Mouse (Mus musculus) kidney, postnatal 10 days (tissue): ENCODE measurements around the gene Gp1bb.

Source experiments
- DNase-seq: peaks from one replicate; pipeline ENCODE4 v3.0.0; 2021; ENCODE audit warnings: mixed read lengths

The Gp1bb gene

GRCm38 (mm10) chr16:18628206-18628947, 6.2 kb upstream of the Gp1bb start:
- peak; percentile 6 for DNase-seq

DNA sequence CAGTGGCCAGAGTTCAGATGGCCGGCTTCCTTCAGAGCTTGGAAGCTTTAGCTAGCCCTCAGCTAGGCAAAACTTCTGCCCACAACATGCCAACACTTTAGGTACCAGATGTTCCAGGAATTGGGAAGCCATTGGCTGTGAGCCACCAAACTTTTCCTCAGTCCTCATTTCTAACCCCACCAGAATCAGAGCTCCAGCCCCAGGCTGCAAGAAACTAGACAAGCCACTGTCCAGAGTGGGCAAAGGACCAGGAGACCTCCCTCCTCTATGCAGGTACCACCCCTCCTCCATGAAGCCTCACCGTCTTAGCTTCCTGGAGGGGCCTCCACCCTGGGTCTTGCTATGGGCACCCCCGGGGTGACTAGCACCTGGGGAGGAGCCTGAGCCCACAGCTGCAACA, 5.0 kb upstream of the Gp1bb start:
- DNase-seq, result no peak

DNA sequence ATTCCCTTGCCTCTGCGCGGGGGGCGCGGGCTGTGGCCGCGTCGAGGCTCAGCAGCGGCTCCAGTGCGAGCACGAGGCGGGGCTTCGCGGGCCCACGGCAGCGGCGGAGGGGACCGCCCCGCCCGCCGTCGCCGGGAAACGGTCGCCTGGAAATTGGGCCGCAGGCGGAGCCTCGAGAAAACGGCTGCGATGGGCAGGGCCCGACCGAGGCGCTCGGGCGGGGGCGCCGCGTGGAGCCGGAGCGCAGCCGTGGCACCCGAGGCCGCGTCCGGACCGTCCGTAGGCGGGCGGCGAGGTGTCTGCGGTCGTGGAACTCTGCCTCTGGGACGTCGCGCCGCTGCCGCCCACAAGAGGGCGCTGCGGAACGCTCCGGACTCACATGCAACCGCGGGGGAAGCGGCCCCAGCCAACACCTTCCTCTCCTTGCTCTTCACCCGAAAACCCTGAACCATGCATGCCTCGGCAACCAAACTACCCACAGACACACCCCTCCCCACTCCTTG, 4.2 kb upstream of the Gp1bb start, which contains the start of gene Gm49601:
Gene Gm49601 (minus strand): TSS at position 52 of the 503 bp plus-strand sequence.
- peak; percentile 88 for DNase-seq

DNA sequence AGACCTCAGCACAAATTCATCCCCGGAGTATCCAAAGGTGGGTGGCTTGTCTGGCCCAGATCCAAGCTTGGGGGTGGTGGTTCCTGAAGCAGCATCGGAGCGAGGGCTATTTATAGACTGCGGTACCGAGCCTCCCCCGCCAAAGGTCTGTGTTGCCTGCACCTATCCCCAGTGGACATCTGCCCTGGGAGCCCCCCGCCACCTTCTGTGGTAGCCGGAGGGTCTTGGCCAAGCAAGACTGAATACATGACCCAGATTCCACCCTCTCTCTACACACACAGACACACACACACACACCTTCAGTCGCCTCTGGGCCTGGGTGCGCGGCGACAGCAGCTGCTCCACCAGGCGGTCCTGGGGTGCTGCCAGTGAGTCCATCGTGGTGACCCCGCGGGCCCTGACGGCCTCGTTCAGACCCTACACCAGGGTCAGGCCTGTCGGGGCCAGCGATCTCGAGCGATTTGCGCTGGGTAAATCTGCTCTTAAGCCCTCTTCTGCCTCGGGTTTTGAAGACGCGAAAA, 3.6 kb upstream of the Gp1bb start:
- no peak for DNase-seq

- no peak for DNase-seq
These were observed 2.9 kb upstream of the Gp1bb start for GRCm38 (mm10) chr16:18625097-18625496.

GRCm38 (mm10) chr16:18624641-18625040, 2.4 kb upstream of the Gp1bb start:
- no peak for DNase-seq

DNA sequence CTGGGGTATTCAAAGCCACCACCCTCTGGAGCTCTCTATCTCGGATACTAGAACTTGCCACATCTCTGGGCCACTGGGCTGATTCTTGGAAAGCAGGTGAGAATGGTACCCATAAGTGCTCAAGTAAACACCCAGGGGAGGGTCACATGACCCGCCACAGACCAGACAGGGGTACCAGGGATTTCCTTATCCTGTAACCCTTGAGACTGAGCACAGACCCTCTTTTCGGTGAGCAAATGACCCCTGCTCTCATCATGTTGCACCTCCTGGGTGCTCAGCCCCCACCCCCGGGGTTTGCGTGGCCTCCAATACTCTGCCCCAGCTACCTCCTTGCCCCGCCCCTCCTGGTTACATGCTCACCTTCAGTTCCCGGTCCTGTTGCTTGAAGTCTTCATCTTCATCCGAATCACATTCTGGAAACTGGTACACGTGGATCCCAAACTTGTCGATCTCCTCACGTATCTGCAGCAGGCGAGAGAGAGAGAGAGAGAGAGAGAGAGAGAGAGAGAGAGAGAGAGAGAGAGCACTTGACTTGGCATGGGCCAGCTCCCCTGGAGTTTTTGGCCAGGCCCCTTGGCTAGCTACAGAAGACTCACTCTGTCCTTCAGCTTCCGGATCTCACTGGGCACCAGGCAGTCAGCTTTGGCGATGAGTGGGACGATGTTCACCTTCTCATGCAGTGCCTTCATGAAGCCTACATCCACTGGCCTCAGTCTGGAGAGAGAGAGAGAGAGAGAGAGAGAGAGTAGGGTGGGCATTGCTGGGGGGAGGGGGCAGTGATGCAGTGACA, 1.7 kb upstream of the Gp1bb start:
- no peak for DNase-seq

- DNase-seq, result no peak
These were observed 930 bp upstream of the Gp1bb start for GRCm38 (mm10) chr16:18622916-18623750.

GRCm38 (mm10) chr16:18621362-18622001, 721 bp downstream of the Gp1bb start:
- no peak for DNase-seq

DNA sequence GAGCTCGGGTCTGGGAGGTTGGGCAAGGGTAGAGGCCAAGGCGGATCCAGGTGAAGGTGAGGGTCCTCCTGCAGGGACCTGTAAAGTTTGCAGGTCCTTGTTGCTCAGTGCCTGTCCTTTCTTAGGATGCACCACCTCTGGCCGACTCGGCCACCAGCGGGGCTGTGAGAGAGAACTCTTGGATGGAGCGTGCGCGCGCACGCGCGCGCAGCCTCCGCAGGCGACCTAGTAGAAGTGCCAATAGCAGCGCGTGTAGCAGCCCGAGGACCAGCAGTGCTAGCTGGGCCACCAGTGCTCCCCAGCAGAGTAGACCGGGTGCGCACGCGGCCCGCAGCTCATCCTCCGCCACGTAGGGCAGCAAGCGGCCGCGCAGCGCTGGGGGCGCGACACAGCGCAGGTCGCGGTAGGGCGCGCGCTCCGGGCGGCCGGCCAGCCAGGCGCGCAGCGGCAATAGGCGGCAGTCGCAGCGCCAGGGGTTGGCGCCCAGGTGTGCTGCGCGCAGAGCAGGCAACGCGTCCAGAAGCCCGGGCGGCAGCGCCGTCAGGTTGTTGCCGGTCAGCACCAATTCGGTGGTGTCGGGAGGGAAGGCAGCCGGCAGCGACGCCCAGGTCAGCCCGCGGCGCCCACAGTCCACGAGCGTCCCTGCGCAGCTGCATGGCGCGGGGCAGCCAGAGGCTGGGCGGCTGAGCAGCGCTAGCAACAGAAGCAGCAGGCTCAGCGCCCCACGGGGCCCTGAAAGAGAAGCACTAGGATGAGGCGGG, 1.4 kb downstream of the Gp1bb start:
- peak; percentile 53 for DNase-seq

- no peak for DNase-seq
These were observed 2.0 kb downstream of the Gp1bb start for GRCm38 (mm10) chr16:18620201-18620600.

DNA sequence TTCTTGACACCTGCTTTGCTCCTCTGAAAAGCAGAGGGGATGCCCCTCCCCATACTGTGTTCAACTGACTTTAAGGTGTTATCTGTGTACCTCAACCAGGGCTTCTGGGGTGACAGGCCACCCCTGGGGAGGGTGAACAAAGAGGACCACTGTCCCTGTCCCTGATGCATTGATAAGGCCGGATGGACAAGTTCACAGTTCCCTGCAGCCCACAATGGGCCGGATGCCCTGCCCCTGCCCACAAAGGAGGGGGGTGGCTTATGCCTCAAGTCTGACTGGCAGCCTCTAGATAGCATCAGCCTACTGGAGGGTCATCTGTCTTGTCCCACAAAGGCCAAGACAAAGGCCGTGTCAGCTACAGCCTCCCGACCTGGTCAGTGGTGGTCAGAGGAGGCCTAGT, 3.1 kb downstream of the Gp1bb start:
- no peak for DNase-seq

DNA sequence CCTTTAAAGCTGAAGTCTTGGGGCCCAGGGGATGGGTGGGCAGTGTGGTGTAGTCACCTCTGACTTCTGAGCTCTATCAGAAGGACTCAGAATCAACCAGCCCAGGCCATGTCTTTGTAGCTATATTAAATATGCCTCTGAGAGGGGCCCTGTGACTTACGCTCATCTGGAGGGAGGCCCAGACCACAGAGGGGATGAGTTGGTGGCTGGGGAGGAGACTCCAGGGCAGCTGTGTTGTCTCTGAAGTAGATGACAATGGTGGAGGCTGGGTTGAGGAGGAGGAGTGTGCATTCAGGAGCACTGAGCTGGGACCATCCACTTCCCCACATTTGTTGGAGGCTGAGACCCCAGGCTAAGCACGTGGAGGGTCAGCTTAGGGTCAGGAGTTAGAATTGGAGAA, 3.9 kb downstream of the Gp1bb start:
- peak; percentile 54 for DNase-seq

DNA sequence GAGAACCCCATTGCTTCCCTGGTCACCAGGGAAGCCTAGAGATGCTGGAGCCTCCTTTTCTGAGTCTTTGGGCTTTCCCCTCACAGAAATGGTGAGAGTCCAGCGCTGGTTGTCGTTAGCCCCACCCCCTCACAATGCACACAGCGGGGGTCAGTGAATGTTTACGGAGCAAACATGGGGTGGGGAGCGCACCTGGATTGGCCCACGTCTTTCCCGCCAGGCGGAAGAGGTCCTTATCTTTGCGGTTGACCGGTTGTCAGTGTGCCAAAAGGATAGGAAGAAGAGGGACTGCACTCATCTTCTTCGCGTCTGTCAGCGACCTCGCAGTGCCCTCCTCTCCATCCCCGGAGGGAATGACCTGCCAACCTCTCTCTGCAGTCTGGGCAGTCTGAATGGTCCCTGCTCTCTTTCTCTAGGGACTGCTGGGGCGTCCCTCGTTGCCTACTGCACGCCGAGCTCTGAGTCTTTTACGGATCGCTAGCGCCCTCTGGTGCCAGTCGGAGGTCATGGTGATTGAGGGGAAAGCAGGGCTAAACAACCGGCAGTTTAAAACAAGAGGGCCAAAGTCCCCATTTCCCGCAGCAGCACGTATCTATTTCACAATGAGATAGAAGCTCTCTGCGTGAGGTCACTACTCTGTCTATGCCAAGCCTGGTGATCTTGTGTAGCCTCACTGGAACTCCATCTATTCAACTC, 4.7 kb downstream of the Gp1bb start:
- peak; percentile 92 for DNase-seq

GRCm38 (mm10) chr16:18613301-18613700, 8.9 kb downstream of the Gp1bb start:
- DNase-seq, result no peak

DNA sequence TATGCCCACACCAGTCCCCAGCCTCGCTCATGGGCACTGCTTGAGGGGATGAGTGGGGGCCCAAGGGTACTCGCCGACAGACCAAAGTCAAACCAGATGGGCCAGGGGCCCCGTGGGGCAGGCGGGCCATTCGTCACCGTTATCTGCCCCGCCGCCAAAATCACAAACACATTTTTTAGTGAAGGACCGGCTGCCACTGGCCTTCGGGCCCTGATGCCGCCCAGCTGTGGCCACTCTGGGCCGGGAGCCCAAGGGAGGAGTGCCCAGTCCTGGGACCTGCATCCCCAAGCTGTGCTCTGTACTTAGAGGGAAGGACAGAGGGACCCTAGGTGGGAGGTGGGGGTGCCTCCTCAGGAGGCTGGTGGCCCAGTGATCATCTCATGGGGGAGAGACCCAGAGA, 10.5 kb downstream of the Gp1bb start:
- DNase-seq, result no peak

DNA sequence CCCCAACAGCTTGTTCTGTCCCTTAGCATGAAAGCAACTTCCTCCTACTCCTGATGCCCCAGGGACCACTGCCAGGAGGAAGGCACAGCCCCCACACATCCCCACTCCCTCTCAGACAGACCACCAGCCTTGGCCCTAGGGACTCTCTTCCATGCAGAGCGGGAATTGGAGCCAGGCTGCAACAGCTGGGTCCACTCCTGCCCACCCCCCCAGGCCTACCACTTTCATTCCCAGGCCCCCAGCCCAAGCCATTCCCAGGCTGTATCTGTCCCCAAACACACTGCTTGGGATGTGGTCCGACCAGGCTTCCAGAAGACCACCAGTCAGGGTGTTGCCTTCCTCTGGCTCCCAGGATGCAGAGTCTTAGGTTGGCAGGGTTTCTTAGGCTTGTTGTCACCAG, 13.1 kb downstream of the Gp1bb start:
- no peak for DNase-seq

- DNase-seq, result peak; percentile 57
These were observed 14.0 kb downstream of the Gp1bb start for GRCm38 (mm10) chr16:18608226-18608625.

DNA sequence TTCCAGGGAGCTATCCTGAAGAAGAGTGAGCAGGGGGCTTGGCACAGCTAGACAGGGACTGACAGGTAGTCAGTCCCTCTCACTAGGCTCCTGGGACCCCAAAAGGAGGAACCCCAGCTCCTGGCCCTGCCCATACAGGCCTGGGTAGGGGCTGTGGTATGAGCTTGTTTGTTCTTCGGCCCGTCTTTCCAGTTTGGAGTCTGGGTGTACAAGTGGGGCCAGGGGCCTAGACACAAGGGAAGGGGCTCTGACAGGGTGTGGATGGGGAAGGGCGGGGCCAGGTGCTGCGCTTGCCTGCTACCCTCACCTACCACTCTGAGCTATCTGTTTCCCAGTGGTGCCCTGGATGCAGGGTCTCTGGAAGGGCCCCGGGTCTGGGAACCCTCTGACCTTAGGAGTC, 16.5 kb downstream of the Gp1bb start:
- DNase-seq, result no peak

DNA sequence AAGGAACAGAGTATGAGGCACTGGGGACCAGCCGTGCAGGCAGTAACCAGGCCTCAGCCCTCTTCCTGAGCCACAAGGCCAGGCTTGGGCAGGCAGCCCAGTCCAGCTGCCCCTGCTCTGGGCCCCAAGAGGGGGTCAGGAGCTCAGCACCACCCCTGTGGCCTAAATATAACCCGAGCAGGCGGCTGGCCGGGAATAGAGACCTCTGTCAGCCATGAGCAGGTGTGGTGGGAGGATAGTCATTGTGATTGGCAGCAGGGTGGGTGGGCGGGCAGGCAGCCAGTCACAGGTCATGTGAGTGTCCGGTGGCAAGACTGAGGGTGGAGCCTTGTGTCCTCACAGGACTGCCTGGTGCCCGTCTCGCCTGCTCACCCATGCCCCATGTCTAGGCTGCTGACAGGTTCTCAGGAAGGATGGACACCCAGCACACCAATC, 17.9 kb downstream of the Gp1bb start:
- peak; percentile 47 for DNase-seq

- DNase-seq, result no peak
These were observed 20.8 kb downstream of the Gp1bb start for GRCm38 (mm10) chr16:18601447-18601846.
